Mouse (Mus musculus): ENCODE measurements around the gene Gm9639. TPM values are rescaled to one million over a fixed set of nuclear protein-coding genes. Genes with fewer than 3 reads are reported as not detected.

The Gm9639 gene
- polyA plus RNA-seq, 1 experiment from 2014 or later, result not detected

Other genes starting within 250 kb of the Gm9639 start
- gene Pttg1ip, start 213.4 kb downstream of the Gm9639 start, polyA plus RNA-seq (2016; fragmentation: Nextera tagmentation; extraction: Ambion mirVana), result 67.0 and 69.9 TPM in 2 replicates
- gene Sumo3, start 189.0 kb downstream of the Gm9639 start, polyA plus RNA-seq (2016; fragmentation: Nextera tagmentation; extraction: Ambion mirVana), result 403 and 425 TPM in 2 replicates
- 2.2 and 2.4 TPM in 2 replicates for gene Gm49325, start 188.9 kb downstream of the Gm9639 start, polyA plus RNA-seq (2016; fragmentation: Nextera tagmentation; extraction: Ambion mirVana)
- 104 and 107 TPM in 2 replicates for gene Ube2g2, start 172.8 kb downstream of the Gm9639 start, polyA plus RNA-seq (2016; fragmentation: Nextera tagmentation; extraction: Ambion mirVana)
- gene Tspear, start 108.5 kb downstream of the Gm9639 start, polyA plus RNA-seq (2016; fragmentation: Nextera tagmentation; extraction: Ambion mirVana), result 0.84 and 0.97 TPM in 2 replicates
- not detected in 2 replicates for gene Gm19402, start 104.3 kb downstream of the Gm9639 start, polyA plus RNA-seq (2016; fragmentation: Nextera tagmentation; extraction: Ambion mirVana)
- gene Gm9508, start 97.8 kb downstream of the Gm9639 start, polyA plus RNA-seq (2016; fragmentation: Nextera tagmentation; extraction: Ambion mirVana), result not detected in 2 replicates
- gene Gm10272, start 88.5 kb downstream of the Gm9639 start, polyA plus RNA-seq (2016; fragmentation: Nextera tagmentation; extraction: Ambion mirVana), result not detected in 2 replicates
- not detected in 2 replicates for gene Gm10024, start 83.6 kb downstream of the Gm9639 start, polyA plus RNA-seq (2016; fragmentation: Nextera tagmentation; extraction: Ambion mirVana)
- gene Gm10142, start 79.3 kb downstream of the Gm9639 start, polyA plus RNA-seq (2016; fragmentation: Nextera tagmentation; extraction: Ambion mirVana), result not detected in 2 replicates
- gene Krtap12-1, start 74.5 kb downstream of the Gm9639 start, polyA plus RNA-seq (2016; fragmentation: Nextera tagmentation; extraction: Ambion mirVana), result not detected in 2 replicates
- not detected in 2 replicates for gene Gm10100, start 68.6 kb downstream of the Gm9639 start, polyA plus RNA-seq (2016; fragmentation: Nextera tagmentation; extraction: Ambion mirVana)
- gene Gm18596, start 52.4 kb downstream of the Gm9639 start, polyA plus RNA-seq (2016; fragmentation: Nextera tagmentation; extraction: Ambion mirVana), result not detected in 2 replicates
- not detected in 2 replicates for gene Gm9736, start 43.7 kb downstream of the Gm9639 start, polyA plus RNA-seq (2016; fragmentation: Nextera tagmentation; extraction: Ambion mirVana)
- not detected in 2 replicates for gene Gm3233, start 35.4 kb downstream of the Gm9639 start, polyA plus RNA-seq (2016; fragmentation: Nextera tagmentation; extraction: Ambion mirVana)
- not detected in 2 replicates for gene Gm3238, start 23.8 kb downstream of the Gm9639 start, polyA plus RNA-seq (2016; fragmentation: Nextera tagmentation; extraction: Ambion mirVana)
- gene Gm7138, start 18.1 kb downstream of the Gm9639 start, polyA plus RNA-seq (2016; fragmentation: Nextera tagmentation; extraction: Ambion mirVana), result not detected in 2 replicates
- not detected in 2 replicates for gene Gm3250, start 12.5 kb downstream of the Gm9639 start, polyA plus RNA-seq (2016; fragmentation: Nextera tagmentation; extraction: Ambion mirVana)
- not detected in 2 replicates for gene Gm7137, start 6.9 kb downstream of the Gm9639 start, polyA plus RNA-seq (2016; fragmentation: Nextera tagmentation; extraction: Ambion mirVana)
- not detected in 2 replicates for gene Gm19668, start 4.1 kb upstream of the Gm9639 start, polyA plus RNA-seq (2016; fragmentation: Nextera tagmentation; extraction: Ambion mirVana)
- gene Gm9507, start 16.8 kb upstream of the Gm9639 start, polyA plus RNA-seq (2016; fragmentation: Nextera tagmentation; extraction: Ambion mirVana), result not detected in 2 replicates
- gene Gm2696, start 19.6 kb upstream of the Gm9639 start, polyA plus RNA-seq (2016; fragmentation: Nextera tagmentation; extraction: Ambion mirVana), result not detected in 2 replicates
- gene Krtap10-4, start 32.0 kb upstream of the Gm9639 start, polyA plus RNA-seq (2016; fragmentation: Nextera tagmentation; extraction: Ambion mirVana), result not detected in 2 replicates
- gene Krtap10-10, start 40.9 kb upstream of the Gm9639 start, polyA plus RNA-seq (2016; fragmentation: Nextera tagmentation; extraction: Ambion mirVana), result not detected in 2 replicates
- not detected in 2 replicates for gene Gm36176, start 51.7 kb upstream of the Gm9639 start, polyA plus RNA-seq (2016; fragmentation: Nextera tagmentation; extraction: Ambion mirVana)
- not detected in 2 replicates for gene Gm10318, start 57.8 kb upstream of the Gm9639 start, polyA plus RNA-seq (2016; fragmentation: Nextera tagmentation; extraction: Ambion mirVana)
- gene Gm3285, start 66.9 kb upstream of the Gm9639 start, polyA plus RNA-seq (2016; fragmentation: Nextera tagmentation; extraction: Ambion mirVana), result not detected in 2 replicates
- 2.3 and 3.2 TPM in 2 replicates for gene Lrrc3, start 107.5 kb upstream of the Gm9639 start, polyA plus RNA-seq (2016; fragmentation: Nextera tagmentation; extraction: Ambion mirVana)
- 0.84 and 0.88 TPM in 2 replicates for gene Trpm2, start 175.5 kb upstream of the Gm9639 start, polyA plus RNA-seq (2016; fragmentation: Nextera tagmentation; extraction: Ambion mirVana)
- gene 1810043G02Rik, start 183.4 kb upstream of the Gm9639 start, polyA plus RNA-seq (2016; fragmentation: Nextera tagmentation; extraction: Ambion mirVana), result 39.6 and 39.8 TPM in 2 replicates
- gene Pfkl, start 215.0 kb upstream of the Gm9639 start, polyA plus RNA-seq (2016; fragmentation: Nextera tagmentation; extraction: Ambion mirVana), result 203 and 242 TPM in 2 replicates
- gene Dnmt3l, start 246.9 kb upstream of the Gm9639 start, polyA plus RNA-seq (2016; fragmentation: Nextera tagmentation; extraction: Ambion mirVana), result 0.12 and 0.14 TPM in 2 replicates
- 0.12 and 0.19 TPM in 2 replicates for gene Aire, start 248.5 kb upstream of the Gm9639 start, polyA plus RNA-seq (2016; fragmentation: Nextera tagmentation; extraction: Ambion mirVana)